Mouse (Mus musculus) liver, adult 2 months (tissue): ENCODE data around the gene Trim9. TPM values are rescaled to one million over a fixed set of nuclear protein-coding genes. Genes with fewer than 3 reads are reported as not detected.
A peak's percentile ranks its signal among the peaks of the same experiment; 100 is the strongest.

Experiments
- DNase-seq: peaks from one replicate; pipeline ENCODE4 v3.0.0-alpha.2; 2011; ENCODE audit warnings: low read depth, low spot score; ENCODE audit errors: extremely low read depth
- H3K27ac ChIP-seq: fragments of 200-500 bp; replicated peaks from 2 replicates; pipeline ENCODE4 v1.5.1; 2012; ENCODE audit warnings: low read depth, mild to moderate bottlenecking, control low read depth, inconsistent platforms, low read length; ENCODE audit not compliant: insufficient read depth
- H3K27me3 ChIP-seq: fragments of 200-500 bp; 2 replicates; pipeline ENCODE4 v1.6.1; 2012; ENCODE audit warnings: mild to moderate bottlenecking, moderate library complexity, low read length, inconsistent platforms; ENCODE audit not compliant: control insufficient read depth, insufficient read depth
- H3K36me3 ChIP-seq: fragments of 200-500 bp; 2 replicates; pipeline ENCODE4 v1.6.1; 2012; ENCODE audit warnings: low read length, inconsistent platforms; ENCODE audit not compliant: control insufficient read depth, insufficient read depth
- H3K4me1 ChIP-seq: fragments of 200-500 bp; 2 replicates; pipeline ENCODE4 v1.6.1; 2011; ENCODE audit warnings: low read length; ENCODE audit not compliant: control insufficient read depth, insufficient read depth
- H3K4me3 ChIP-seq: fragments of 200-500 bp; 2 replicates; pipeline ENCODE4 v1.5.1; 2011; ENCODE audit warnings: low read depth, mild to moderate bottlenecking, control low read depth, low read length, moderate library complexity; ENCODE audit not compliant: insufficient read depth
- H3K79me2 ChIP-seq: fragments of 200-500 bp; 2 replicates; pipeline ENCODE4 v1.6.1; 2012; ENCODE audit warnings: inconsistent platforms, mild to moderate bottlenecking, low read length, moderate library complexity; ENCODE audit not compliant: control insufficient read depth, insufficient read depth
- H3K9ac ChIP-seq: fragments of 200-500 bp; 2 replicates; pipeline ENCODE4 v1.6.1; 2012; ENCODE audit warnings: low read depth, mild to moderate bottlenecking, control low read depth, inconsistent platforms, low read length
- CTCF ChIP-seq: fragments of 200-500 bp; IDR thresholded peaks from 2 replicates; pipeline ENCODE4 v1.5.1; 2011; ENCODE audit warnings: low read depth, low read length, control low read depth
- POLR2A ChIP-seq: fragments of 200-500 bp; IDR thresholded peaks from 2 replicates; pipeline ENCODE4 v1.6.1; 2011; ENCODE audit warnings: low read length, control low read depth; ENCODE audit not compliant: insufficient read depth; ENCODE audit errors: extremely low read depth
- WGBS: fragments of 180-500 bp; shearing (Covaris S2); methylation state at CpG from one replicate; pipeline ENCODE4 v1.1.7; 2018; 5-methylcytosine and 5-hydroxymethylcytosine counted together
- polyA plus RNA-seq: library from polyadenylated mRNA; depleted of rRNA; stranded (reverse); fragments of >200 nt; gene quantifications from 2 replicates; pipeline ENCODE4 v1.2.3, GENCODE M21; 2012
- total RNA-seq: library from RNA; depleted of rRNA; stranded (reverse); fragments of >200 nt; gene quantifications from 2 replicates; pipeline ENCODE4 v1.2.3, GENCODE M21; 2014

Gene Trim9
- total and polyA plus RNA-seq, 2 experiments = not detected

GRCm38 (mm10) chr12:70232020-70232544, 115.3 kb downstream of the Trim9 start:
- Histone ChIP-seq H3K4me1 (peaks cover 20% of the 10 kb centered on the region), H3K79me2 (peaks cover 3% of the 10 kb centered on the region; the same call in 1 of the 2 replicates), H3K27me3 (no peaks in the 10 kb centered on the region), H3K9ac (no peak overlapping the region), H3K27ac (peak overlapping the region; percentile 90), H3K36me3 (no peaks in the 10 kb centered on the region), H3K4me3 (no peak overlapping the region)
- 11% methylated on average over 5 of the region's 5 CpGs for WGBS
- TF ChIP-seq CTCF = no peak
- no peak for TF ChIP-seq POLR2A
- peak; percentile 94 for DNase-seq

GRCm38 (mm10) chr12:70231294-70231693, 116.1 kb downstream of the Trim9 start, which contains the start of gene Pygl:
TSS of gene Pygl (minus strand) at chr12:70231488.
- DNase-seq = peak; percentile 87
- Histone ChIP-seq H3K27me3 (no peaks in the 10 kb centered on the region), H3K79me2 (peaks cover 5% of the 10 kb centered on the region; the same call in 1 of the 2 replicates), H3K36me3 (no peaks in the 10 kb centered on the region), H3K9ac (peak within 1 kb of the TSS; percentile 36), H3K27ac (peak within 1 kb of the TSS; percentile 90), H3K4me3 (no peak within 1 kb of the TSS), H3K4me1 (peaks cover 20% of the 10 kb centered on the region)
- 43% methylated on average over 2 of the region's 2 CpGs for WGBS
- TF ChIP-seq POLR2A (no peak), CTCF (no peak)

GRCm38 (mm10) chr12:70228155-70228554, 119.3 kb downstream of the Trim9 start:
- peak; percentile 64 for DNase-seq
- 35% methylated on average over 11 of the region's 11 CpGs for WGBS
- H3K4me3 ChIP-seq = peak overlapping the region; percentile 20
- H3K36me3 ChIP-seq = no peaks in the 10 kb centered on the region
- H3K4me1 ChIP-seq = peaks cover 31% of the 10 kb centered on the region
- TF ChIP-seq POLR2A (no peak), CTCF (no peak)
- H3K79me2 ChIP-seq = peaks cover 12% of the 10 kb centered on the region; the same call in 1 of the 2 replicates
- H3K9ac ChIP-seq = peak overlapping the region; percentile 70
- peak overlapping the region; percentile 89 for H3K27ac ChIP-seq
- no peaks in the 10 kb centered on the region for H3K27me3 ChIP-seq

- Histone ChIP-seq H3K79me2 (peaks cover 12% of the 10 kb centered on the region; the same call in 1 of the 2 replicates), H3K4me3 (peak overlapping the region; percentile 75), H3K9ac (peak overlapping the region; percentile 86), H3K27ac (peak overlapping the region; percentile 89), H3K4me1 (peaks cover 32% of the 10 kb centered on the region), H3K36me3 (peaks cover 5% of the 10 kb centered on the region; the same call in 1 of the 2 replicates), H3K27me3 (no peaks in the 10 kb centered on the region)
- DNase-seq = peak; percentile 88
- under 1% methylated on average over 52 of the region's 52 CpGs for WGBS
- TF ChIP-seq CTCF (no peak), POLR2A (peak; percentile 93)
These were observed 120.1 kb downstream of the Trim9 start for GRCm38 (mm10) chr12:70227121-70227932.

GRCm38 (mm10) chr12:70226655-70227054, 120.8 kb downstream of the Trim9 start:
- H3K27ac ChIP-seq = peak overlapping the region; percentile 88
- peak overlapping the region; percentile 86 for H3K9ac ChIP-seq
- no peaks in the 10 kb centered on the region for H3K27me3 ChIP-seq
- 0 out of 2 replicates have a peak, but pooled peaks have one; percentile 3 for TF ChIP-seq POLR2A
- TF ChIP-seq CTCF = no peak
- H3K79me2 ChIP-seq = peaks cover 12% of the 10 kb centered on the region; the same call in 1 of the 2 replicates
- DNase-seq = peak; percentile 83
- 13% methylated on average over 5 of the region's 5 CpGs for WGBS
- peak overlapping the region; percentile 75 for H3K4me3 ChIP-seq
- peaks cover 10% of the 10 kb centered on the region for H3K36me3 ChIP-seq
- H3K4me1 ChIP-seq = peaks cover 29% of the 10 kb centered on the region
